Mouse (Mus musculus): ENCODE measurements at regions not wholly inside any gene's neighbourhood (a gene's known extent, or its start where the extent isn't known, plus 50 kb on each side); places are given as distances from the start of the nearest gene placed in this dataset.

- H3K27me3 ChIP-seq (ENCODE audit: control insufficient read depth, insufficient read depth, low read length), result no peaks in the 10 kb centered on the region
- DNase-seq (ENCODE audit: low read depth in 3 of 3, low spot score in 3 of 3), result no peak
- no peak for TF ChIP-seq EP300 (IDR thresholded peaks at IDR 0.05; ENCODE audit: low read depth)
- TF ChIP-seq CTCF (IDR thresholded peaks at IDR 0.05; ENCODE audit: low read depth), result no peak
- H3K9me3 ChIP-seq (ENCODE audit: control insufficient read depth, low read length), result no peaks in the 10 kb centered on the region
- no peak overlapping the region for H3K4me2 ChIP-seq (ENCODE audit: low read depth)
- 57% methylated on average over 1 of the region's 1 CpGs for WGBS (ENCODE audit: insufficient replicate concordance)
- no peak overlapping the region for H3K9ac ChIP-seq (replicated peaks)
- no peak overlapping the region for H3K27ac ChIP-seq
- H3K4me3 ChIP-seq (ENCODE audit: insufficient read depth in 1 of 2, low read depth in 2 of 2, low read length in 2 of 2), result no peak overlapping the region
- ATAC-seq (ENCODE audit: insufficient read depth), result no peak
- no peaks in the 10 kb centered on the region for H3K4me1 ChIP-seq (replicated peaks; ENCODE audit: control insufficient read depth in 2 of 2, insufficient read depth in 2 of 2, low read length in 1 of 2)
- H3K36me3 ChIP-seq (replicated peaks; ENCODE audit: control insufficient read depth, insufficient read depth, low read depth), result no peaks in the 10 kb centered on the region
Observed at GRCm38 (mm10) chr12:26855091-26855516, 386.1 kb downstream of the Cmpk2 start.

- DNase-seq (ENCODE audit: low read depth in 3 of 3, low spot score in 3 of 3), result no peak
- no peak for ATAC-seq (ENCODE audit: insufficient read depth)
- H3K36me3 ChIP-seq (replicated peaks; ENCODE audit: control insufficient read depth, insufficient read depth, low read depth), result no peaks in the 10 kb centered on the region
- H3K27me3 ChIP-seq (ENCODE audit: control insufficient read depth, insufficient read depth, low read length), result no peaks in the 10 kb centered on the region
- H3K27ac ChIP-seq, result no peak overlapping the region
- no peaks in the 10 kb centered on the region for H3K4me1 ChIP-seq (replicated peaks; ENCODE audit: control insufficient read depth in 2 of 2, insufficient read depth in 2 of 2, low read length in 1 of 2)
- H3K4me3 ChIP-seq (ENCODE audit: insufficient read depth in 1 of 2, low read depth in 2 of 2, low read length in 2 of 2), result no peak overlapping the region
- WGBS (ENCODE audit: insufficient replicate concordance), result 62% methylated on average over 12 of the region's 12 CpGs
- no peak overlapping the region for H3K9ac ChIP-seq (replicated peaks)
- no peak overlapping the region for H3K4me2 ChIP-seq (ENCODE audit: low read depth)
- H3K9me3 ChIP-seq (ENCODE audit: control insufficient read depth, low read length), result no peaks in the 10 kb centered on the region
- TF ChIP-seq EP300 (IDR thresholded peaks at IDR 0.05; ENCODE audit: low read depth) (no peak), CTCF (IDR thresholded peaks at IDR 0.05; ENCODE audit: low read depth) (no peak)
Observed at GRCm38 (mm10) chr12:26844917-26845316, 375.9 kb downstream of the Cmpk2 start.

GRCm38 (mm10) chr12:26842696-26843095 is 373.7 kb downstream of the Cmpk2 start:
- TF ChIP-seq CTCF (IDR thresholded peaks at IDR 0.05; ENCODE audit: low read depth), result no peak
- no peak for DNase-seq (ENCODE audit: low read depth in 3 of 3, low spot score in 3 of 3)
- WGBS (ENCODE audit: insufficient replicate concordance), result 26% methylated on average over 5 of the region's 5 CpGs

GRCm38 (mm10) chr12:26821257-26821968 is 352.4 kb downstream of the Cmpk2 start:
- Histone ChIP-seq H3K9ac (replicated peaks) (no peak overlapping the region), H3K4me3 (ENCODE audit: insufficient read depth in 1 of 2, low read depth in 2 of 2, low read length in 2 of 2) (no peak overlapping the region), H3K27ac (no peak overlapping the region), H3K36me3 (replicated peaks; ENCODE audit: control insufficient read depth, insufficient read depth, low read depth) (no peaks in the 10 kb centered on the region), H3K4me2 (ENCODE audit: low read depth) (no peak overlapping the region), H3K4me1 (replicated peaks; ENCODE audit: control insufficient read depth in 2 of 2, insufficient read depth in 2 of 2, low read length in 1 of 2) (no peaks in the 10 kb centered on the region), H3K27me3 (ENCODE audit: control insufficient read depth, insufficient read depth, low read length) (no peaks in the 10 kb centered on the region), H3K9me3 (ENCODE audit: control insufficient read depth, low read length) (no peaks in the 10 kb centered on the region)
- DNase-seq (ENCODE audit: low read depth in 3 of 3, low spot score in 3 of 3) (no peak), ATAC-seq (ENCODE audit: insufficient read depth) (no peak)
- no peak for TF ChIP-seq EP300 (IDR thresholded peaks at IDR 0.05; ENCODE audit: low read depth)
- TF ChIP-seq CTCF (IDR thresholded peaks at IDR 0.05; ENCODE audit: low read depth), result no peak
- 54% methylated on average over 3 of the region's 3 CpGs for WGBS (ENCODE audit: insufficient replicate concordance)

More at GRCm38 (mm10) chr12:26842696-26843095, 373.7 kb downstream of the Cmpk2 start:
- Histone ChIP-seq H3K27me3 (ENCODE audit: control insufficient read depth, insufficient read depth, low read length) (no peaks in the 10 kb centered on the region), H3K27ac (no peak overlapping the region), H3K4me3 (ENCODE audit: insufficient read depth in 1 of 2, low read depth in 2 of 2, low read length in 2 of 2) (no peak overlapping the region), H3K9me3 (ENCODE audit: control insufficient read depth, low read length) (no peaks in the 10 kb centered on the region), H3K4me1 (replicated peaks; ENCODE audit: control insufficient read depth in 2 of 2, insufficient read depth in 2 of 2, low read length in 1 of 2) (no peaks in the 10 kb centered on the region), H3K9ac (replicated peaks) (no peak overlapping the region), H3K36me3 (replicated peaks; ENCODE audit: control insufficient read depth, insufficient read depth, low read depth) (no peaks in the 10 kb centered on the region), H3K4me2 (ENCODE audit: low read depth) (no peak overlapping the region)
- no peak for ATAC-seq (ENCODE audit: insufficient read depth)

- TF ChIP-seq EP300 (IDR thresholded peaks at IDR 0.05; ENCODE audit: low read depth) (no peak), CTCF (IDR thresholded peaks at IDR 0.05; ENCODE audit: low read depth) (no peak)
- Histone ChIP-seq H3K4me2 (ENCODE audit: low read depth) (no peak overlapping the region), H3K9ac (replicated peaks) (no peak overlapping the region), H3K36me3 (replicated peaks; ENCODE audit: control insufficient read depth, insufficient read depth, low read depth) (no peaks in the 10 kb centered on the region), H3K4me3 (ENCODE audit: insufficient read depth in 1 of 2, low read depth in 2 of 2, low read length in 2 of 2) (no peak overlapping the region), H3K27ac (no peak overlapping the region), H3K4me1 (replicated peaks; ENCODE audit: control insufficient read depth in 2 of 2, insufficient read depth in 2 of 2, low read length in 1 of 2) (no peaks in the 10 kb centered on the region), H3K9me3 (ENCODE audit: control insufficient read depth, low read length) (no peaks in the 10 kb centered on the region), H3K27me3 (ENCODE audit: control insufficient read depth, insufficient read depth, low read length) (no peaks in the 10 kb centered on the region)
- ATAC-seq (ENCODE audit: insufficient read depth), result no peak
- DNase-seq (ENCODE audit: low read depth in 3 of 3, low spot score in 3 of 3), result no peak
- 29% methylated on average over 3 of the region's 3 CpGs for WGBS (ENCODE audit: insufficient replicate concordance)
Observed at GRCm38 (mm10) chr12:26817866-26818265, 348.9 kb downstream of the Cmpk2 start.
